Mouse (Mus musculus): ENCODE results near the gene Gm38431.

- TF ChIP-seq CTCF (IDR thresholded peaks at IDR 0.05; ENCODE audit: borderline replicate concordance, extremely low read depth, insufficient read depth, insufficient read length) (no peak), POLR2A (IDR thresholded peaks at IDR 0.05; ENCODE audit: borderline replicate concordance, extremely low read depth, insufficient read depth, insufficient read length, poor library complexity, severe bottlenecking) (no peak)
Observed at GRCm38 (mm10) chr9:21074173-21074572, 17.6 kb downstream of the Gm38431 start.

All from brain, embryonic 14.5 days (tissue).